Mouse (Mus musculus) thymus, adult 2 months (tissue): ENCODE results near the gene Gm49361.

Experiments
- CTCF ChIP-seq: fragments of 200-500 bp; IDR thresholded peaks from 2 replicates; pipeline ENCODE4 v1.5.1; 2012; ENCODE audit warnings: mild to moderate bottlenecking, control low read depth, low read length, moderate library complexity, borderline replicate concordance; ENCODE audit not compliant: control insufficient read depth, poor library complexity, insufficient read depth; ENCODE audit errors: extremely low read depth
- POLR2A ChIP-seq: fragments of 200-500 bp; IDR thresholded peaks from 2 replicates; pipeline ENCODE4 v1.6.1; 2012; ENCODE audit warnings: mild to moderate bottlenecking, low read length, control low read depth, moderate library complexity; ENCODE audit not compliant: control insufficient read depth, poor library complexity, insufficient read depth; ENCODE audit errors: extremely low read depth

DNA sequence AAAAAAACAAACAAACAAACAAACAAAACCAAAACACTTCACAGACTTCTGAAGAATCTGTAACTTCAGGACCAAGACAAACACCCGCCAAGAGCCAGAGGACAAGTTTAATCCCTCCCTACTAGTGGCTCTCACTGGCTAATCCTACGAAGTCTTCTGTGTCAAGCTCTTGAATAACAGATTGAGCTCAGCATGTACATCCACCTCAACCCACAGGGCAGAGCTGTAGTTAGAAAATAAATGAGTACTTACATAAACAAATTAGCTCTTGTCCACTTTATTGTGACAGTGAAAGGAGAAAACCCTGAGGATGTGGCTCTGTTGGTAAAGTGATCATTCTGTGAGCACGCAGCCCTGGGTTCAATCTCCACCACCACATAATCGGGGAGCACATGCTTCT is 124.2 kb downstream of the Gm49361 start:
- no peak for TF ChIP-seq CTCF
- TF ChIP-seq POLR2A: no peak
